Mouse (Mus musculus): ENCODE measurements around the gene Gucy1b2. TPM values are rescaled to one million over a fixed set of nuclear protein-coding genes. Genes with fewer than 3 reads are reported as not detected.

Gene Gucy1b2
- polyA plus RNA-seq, 1 experiment from 2014 or later: 0.08 TPM

GRCm38 (mm10) chr14:62347103-62347502 lies 109.0 kb downstream of the Gucy1b2 start:
- Histone ChIP-seq H3K9me3 (ENCODE audit: control insufficient read depth, low read length) (no peaks in the 10 kb centered on the region), H3K4me2 (ENCODE audit: low read depth) (no peak overlapping the region), H3K36me3 (ENCODE audit: control insufficient read depth, insufficient read depth, low read length) (no peaks in the 10 kb centered on the region), H3K4me3 (ENCODE audit: low read depth, low read length) (no peak overlapping the region), H3K27ac (ENCODE audit: low read depth, low read length) (no peak overlapping the region), H3K27me3 (ENCODE audit: control insufficient read depth, insufficient read depth, low read length) (no peaks in the 10 kb centered on the region), H3K4me1 (ENCODE audit: control insufficient read depth, insufficient read depth, low read length) (no peaks in the 10 kb centered on the region), H3K9ac (ENCODE audit: low read length) (no peak overlapping the region)
- 87% methylated on average over 7 of the region's 7 CpGs for WGBS
- ATAC-seq (ENCODE audit: insufficient read depth, low FRiP score, low TSS enrichment): no peak
- DNase-seq (ENCODE audit: low spot score): no peak

- no peak overlapping the region for H3K4me2 ChIP-seq (ENCODE audit: low read depth)
- WGBS: 70% methylated on average over 11 of the region's 11 CpGs
- no peak overlapping the region for H3K9ac ChIP-seq (ENCODE audit: low read length)
- H3K27ac ChIP-seq (ENCODE audit: low read depth, low read length): no peak overlapping the region
- no peaks in the 10 kb centered on the region for H3K4me1 ChIP-seq (ENCODE audit: control insufficient read depth, insufficient read depth, low read length)
- DNase-seq (ENCODE audit: low spot score) (no peak), ATAC-seq (ENCODE audit: insufficient read depth, low FRiP score, low TSS enrichment) (no peak)
- H3K4me3 ChIP-seq (ENCODE audit: low read depth, low read length): no peak overlapping the region
- no peaks in the 10 kb centered on the region for H3K27me3 ChIP-seq (ENCODE audit: control insufficient read depth, insufficient read depth, low read length)
- no peaks in the 10 kb centered on the region for H3K9me3 ChIP-seq (ENCODE audit: control insufficient read depth, low read length)
- no peaks in the 10 kb centered on the region for H3K36me3 ChIP-seq (ENCODE audit: control insufficient read depth, insufficient read depth, low read length)
These were observed 109.5 kb downstream of the Gucy1b2 start for GRCm38 (mm10) chr14:62346570-62346969.

Other genes starting within 250 kb of the Gucy1b2 start
- gene Rnaseh2b, start 163.7 kb downstream of the Gucy1b2 start, polyA plus RNA-seq (2014; fragmentation: Nextera tagmentation; extraction: Ambion mirVana): 54.7 and 59.6 TPM in 2 replicates
- 1.6 and 2.3 TPM in 2 replicates for gene Dleu7, start 163.2 kb downstream of the Gucy1b2 start, polyA plus RNA-seq (2014; fragmentation: Nextera tagmentation; extraction: Ambion mirVana)
- gene Fam124a, start 99.4 kb upstream of the Gucy1b2 start, polyA plus RNA-seq (2014; fragmentation: Nextera tagmentation; extraction: Ambion mirVana): 4.5 and 4.6 TPM in 2 replicates
- gene Gm4131, start 110.6 kb upstream of the Gucy1b2 start, polyA plus RNA-seq (2014; fragmentation: Nextera tagmentation; extraction: Ambion mirVana): not detected in 2 replicates
- gene Serpine3, start 207.4 kb upstream of the Gucy1b2 start, polyA plus RNA-seq (2014; fragmentation: Nextera tagmentation; extraction: Ambion mirVana): not detected in 2 replicates

Measured in neural tube, embryonic 11.5 days (tissue).